Mouse (Mus musculus) kidney, adult 9 months (tissue): ENCODE results near the gene Ing4.

Experiments used
- DNase-seq: peaks from one replicate; pipeline ENCODE4 v3.0.0; 2022

Gene Ing4

DNA sequence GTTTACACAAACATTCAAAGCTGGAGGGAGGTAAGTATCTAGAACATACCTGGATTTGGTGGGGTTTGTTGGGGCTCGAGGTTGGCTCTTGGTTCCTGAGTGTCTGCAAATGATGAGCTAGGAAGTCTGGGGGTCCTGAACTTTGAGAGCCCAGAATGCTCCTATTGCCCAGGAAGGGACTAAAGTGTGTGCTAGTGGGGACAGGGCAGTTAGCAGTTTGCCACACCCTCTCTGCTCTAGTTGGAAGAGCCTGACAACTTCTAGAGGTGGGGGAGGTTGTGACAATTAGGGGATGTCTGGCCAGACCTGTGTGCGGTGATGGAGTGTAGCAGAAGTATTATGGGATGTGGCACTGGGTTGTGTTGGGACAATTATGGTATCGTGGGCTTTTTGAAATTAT lies 55.3 kb downstream of the Ing4 start:
- DNase-seq = no peak

DNA sequence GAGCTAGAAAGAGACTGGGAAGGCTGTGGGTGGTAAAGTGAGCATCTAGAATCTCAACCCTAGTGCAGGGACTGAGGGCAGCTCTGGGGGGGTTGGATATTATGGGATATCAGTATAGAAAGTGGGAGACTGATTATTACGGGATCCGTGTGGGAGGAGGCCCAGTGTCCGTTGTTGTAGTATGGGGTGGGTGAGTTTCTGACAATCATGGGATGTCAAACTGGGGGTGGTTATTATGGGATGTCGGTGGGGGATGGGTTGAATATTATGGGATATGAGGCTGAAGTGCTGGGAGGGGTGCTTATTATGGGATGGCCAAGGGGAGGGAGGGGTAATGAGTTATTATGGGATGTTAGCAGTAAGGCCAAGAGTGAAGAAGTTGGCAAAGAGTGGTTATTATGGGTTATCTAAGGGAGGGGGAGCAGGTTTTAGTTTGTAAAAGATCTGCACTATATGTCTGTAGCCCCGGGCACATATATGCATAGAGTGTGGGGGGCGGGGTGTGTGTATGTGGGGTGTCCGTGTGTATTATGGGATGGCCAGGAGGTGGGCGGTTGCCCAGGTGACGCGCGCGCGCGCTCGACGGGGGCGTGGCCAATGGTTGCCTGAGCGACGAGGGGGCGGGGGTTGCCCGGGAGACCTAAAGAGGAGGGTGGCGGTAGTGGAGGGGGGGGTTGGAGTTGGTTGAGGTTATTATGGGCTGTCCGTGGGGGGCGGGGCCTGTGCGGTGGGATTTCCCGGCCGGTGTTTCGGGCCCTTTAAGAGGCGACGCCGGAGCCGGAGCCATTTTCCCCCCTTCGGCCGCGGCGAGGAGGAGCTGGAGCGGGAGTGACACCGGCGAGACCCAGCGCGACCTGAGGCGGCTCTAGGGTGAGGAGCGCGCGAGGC lies 56.1 kb downstream of the Ing4 start, which contains the start of gene Chd4:
Gene Chd4, plus strand, starts transcription at position 591 of the 888 bp plus-strand sequence.
- DNase-seq = peak; percentile 96

DNA sequence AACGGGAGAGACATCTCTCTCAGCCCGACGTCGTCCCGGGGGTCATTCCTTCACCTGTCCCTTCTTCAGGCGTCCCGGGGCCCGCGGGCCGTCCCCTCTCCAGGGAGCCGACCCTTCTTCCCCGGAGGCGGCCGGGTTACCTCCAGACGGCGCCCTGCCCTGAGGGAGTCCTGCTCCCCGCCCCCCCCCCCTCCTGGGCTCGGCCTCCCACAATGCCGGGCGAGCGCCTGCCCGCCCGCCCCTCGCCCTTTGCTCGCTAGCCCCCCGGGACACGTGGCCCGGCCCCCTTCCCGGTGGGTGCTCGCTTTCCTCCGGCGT lies 56.7 kb downstream of the Ing4 start:
- DNase-seq = no peak

DNA sequence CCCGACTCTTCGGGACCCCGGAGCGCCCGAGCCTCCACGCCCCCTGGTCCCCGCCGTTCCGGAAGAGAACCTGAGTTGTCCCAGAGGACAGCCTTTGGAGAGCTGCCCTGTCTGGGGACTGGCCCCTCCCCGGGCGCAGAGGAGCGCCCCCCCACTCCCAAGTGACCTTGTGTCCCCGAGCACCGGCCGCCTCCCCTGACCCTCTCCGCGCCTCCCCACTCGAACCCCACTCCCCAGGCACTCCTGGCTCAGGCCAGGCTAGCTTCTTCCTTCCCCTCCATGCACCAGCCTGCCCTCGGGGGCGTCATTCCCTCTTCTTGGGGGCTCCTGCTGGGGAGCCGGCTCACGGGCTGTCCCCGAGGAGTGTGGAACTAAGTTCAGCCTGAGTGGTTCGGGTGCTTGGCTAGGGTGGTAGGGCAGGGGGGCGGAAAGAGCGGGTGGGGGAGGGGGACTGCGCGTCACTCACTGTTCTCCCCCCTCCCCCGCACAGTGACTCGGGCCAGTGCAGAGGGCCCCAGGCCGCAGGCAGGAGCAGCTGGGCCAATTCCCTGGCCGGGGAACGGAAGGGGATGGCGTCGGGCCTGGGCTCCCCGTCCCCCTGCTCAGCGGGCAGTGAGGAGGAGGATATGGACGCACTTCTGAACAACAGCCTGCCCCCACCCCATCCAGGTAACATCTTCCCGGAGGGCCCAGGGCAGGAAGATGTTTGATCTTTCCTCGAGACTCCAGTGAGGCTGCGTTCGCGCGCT lies 57.2 kb downstream of the Ing4 start:
- peak; percentile 73 for DNase-seq

DNA sequence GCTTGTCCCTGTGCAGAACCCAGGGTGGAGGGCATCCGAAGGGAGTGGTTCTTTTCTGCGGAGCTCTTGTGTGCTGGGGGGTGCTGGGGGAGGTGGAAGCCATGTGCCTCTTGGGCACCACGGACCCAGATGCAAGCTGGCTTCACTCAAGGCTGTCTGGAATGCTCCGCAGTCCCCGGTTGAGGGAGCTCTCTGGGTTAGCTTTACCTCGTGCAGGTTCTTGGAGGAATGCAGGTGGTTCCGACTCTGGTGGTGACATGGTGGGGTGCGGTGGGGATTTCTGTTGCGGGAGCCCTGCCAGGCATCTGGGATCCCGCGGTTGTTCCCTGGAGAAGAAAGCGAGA lies 57.8 kb downstream of the Ing4 start:
- DNase-seq = no peak

DNA sequence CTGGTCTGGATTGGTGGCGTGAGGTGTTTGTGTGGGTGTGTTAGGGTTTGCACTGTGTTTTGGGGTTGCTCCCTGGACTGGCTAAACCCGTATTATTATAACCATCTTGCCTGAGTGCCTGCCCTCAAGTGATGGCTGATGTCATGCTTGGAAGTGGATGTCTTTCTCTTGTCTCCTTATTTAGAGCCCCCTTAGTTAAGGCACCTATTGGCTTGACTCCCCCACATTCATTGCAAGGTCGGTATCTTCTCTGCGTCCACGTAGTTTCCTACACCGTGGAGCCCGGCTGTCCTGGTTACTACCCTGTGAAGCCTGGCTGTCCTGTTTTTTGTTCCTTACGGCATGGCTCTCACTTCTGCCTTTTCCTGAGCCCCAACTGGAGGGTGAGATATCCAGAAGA lies 58.4 kb downstream of the Ing4 start:
- no peak for DNase-seq

DNA sequence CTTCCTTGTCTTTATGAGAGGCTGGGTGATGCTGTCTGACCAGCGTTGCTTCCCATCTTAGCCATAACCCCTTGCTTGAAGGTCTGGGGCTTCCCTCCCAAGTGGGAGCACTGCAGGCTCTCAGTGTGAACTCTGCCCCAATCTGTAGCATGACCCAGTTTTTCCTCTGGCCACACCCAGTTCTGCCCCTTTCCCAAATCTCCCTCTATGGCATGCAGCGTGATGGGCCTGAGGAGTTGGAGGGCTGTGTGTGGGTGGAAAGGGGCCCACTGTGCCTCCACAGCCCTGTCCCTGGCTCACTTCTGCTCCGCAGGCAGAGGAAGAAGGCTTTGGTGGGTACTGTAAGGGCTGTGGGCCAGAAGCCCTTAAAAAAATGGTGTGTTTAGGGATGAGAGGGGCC lies 59.0 kb downstream of the Ing4 start:
- no peak for DNase-seq
